Mouse (Mus musculus) forebrain, embryonic 15.5 days (tissue): ENCODE results near the gene Wwox. TPM values are rescaled to one million over a fixed set of nuclear protein-coding genes. Genes with fewer than 3 reads are reported as not detected.

Experiments used
- ATAC-seq: fragments of 200-750 bp; cut with Nextera tagmentation; replicated peaks from 2 replicates; pipeline ENCODE4 v1.8.0; 2017; ENCODE audit warnings: mild to moderate bottlenecking, moderate TSS enrichment, moderate library complexity
- H3K27ac ChIP-seq: fragments of 300-500 bp; sonication (generic); replicated peaks from 2 replicates; pipeline ENCODE4 v1.5.1; 2015; ENCODE audit warnings: mild to moderate bottlenecking, inconsistent platforms
- H3K27me3 ChIP-seq: fragments of 300-500 bp; sonication (generic); 2 replicates; pipeline ENCODE4 v1.6.1; 2015; ENCODE audit warnings: inconsistent platforms
- H3K36me3 ChIP-seq: fragments of 300-500 bp; sonication (generic); 2 replicates; pipeline ENCODE4 v1.6.1; 2015; ENCODE audit warnings: mild to moderate bottlenecking, inconsistent platforms
- H3K4me1 ChIP-seq: fragments of 300-500 bp; sonication (generic); 2 replicates; pipeline ENCODE4 v1.6.1; 2015; ENCODE audit warnings: inconsistent platforms
- H3K4me2 ChIP-seq: fragments of 300-500 bp; sonication (generic); replicated peaks from 2 replicates; pipeline ENCODE4 v1.6.1; 2015; ENCODE audit warnings: mild to moderate bottlenecking, inconsistent platforms
- H3K4me3 ChIP-seq: fragments of 300-500 bp; sonication (generic); 2 replicates; pipeline ENCODE4 v1.5.1; 2015; ENCODE audit warnings: mild to moderate bottlenecking, inconsistent platforms
- H3K9ac ChIP-seq: fragments of 300-500 bp; sonication (generic); replicated peaks from 2 replicates; pipeline ENCODE4 v1.6.1; 2015; ENCODE audit warnings: mild to moderate bottlenecking, inconsistent platforms
- H3K9me3 ChIP-seq: fragments of 300-500 bp; sonication (generic); 2 replicates; pipeline ENCODE4 v1.6.1; 2016; ENCODE audit warnings: inconsistent platforms
- WGBS: fragments of 180-500 bp; shearing (Covaris S2); methylation state at CpG from one replicate; pipeline ENCODE4 v1.1.7; 2015; ENCODE audit warnings: mixed read lengths; 5-methylcytosine and 5-hydroxymethylcytosine counted together
- polyA plus RNA-seq: library from polyadenylated mRNA; unstranded; fragments of >200 nt; fragmentation: Nextera tagmentation; extraction: Ambion mirVana; gene quantifications from 2 replicates; pipeline ENCODE4 v1.2.1, GENCODE M21; 2015

Wwox gene
- polyA plus RNA-seq, 1 experiment from 2014 or later: 10.7 TPM

- no peak overlapping the region for H3K4me2 ChIP-seq
- H3K9me3 ChIP-seq: no peaks in the 10 kb centered on the region
- WGBS: 66% methylated on average over 15 of the region's 15 CpGs
- H3K36me3 ChIP-seq: no peaks in the 10 kb centered on the region
- H3K9ac ChIP-seq: no peak overlapping the region
- no peak overlapping the region for H3K27ac ChIP-seq
- ATAC-seq: no peak
- H3K27me3 ChIP-seq: no peaks in the 10 kb centered on the region
- no peaks in the 10 kb centered on the region for H3K4me1 ChIP-seq
- H3K4me3 ChIP-seq: no peak overlapping the region
Observed at GRCm38 (mm10) chr8:114554966-114555365, 115.5 kb downstream of the Wwox start.

- H3K27ac ChIP-seq: no peak overlapping the region
- H3K36me3 ChIP-seq: no peaks in the 10 kb centered on the region
- no peak overlapping the region for H3K4me2 ChIP-seq
- no peaks in the 10 kb centered on the region for H3K4me1 ChIP-seq
- no peak overlapping the region for H3K4me3 ChIP-seq
- ATAC-seq: no peak
- H3K9me3 ChIP-seq: no peaks in the 10 kb centered on the region
- H3K9ac ChIP-seq: no peak overlapping the region
- WGBS: 71% methylated on average over 6 of the region's 6 CpGs
- H3K27me3 ChIP-seq: no peaks in the 10 kb centered on the region
Observed at GRCm38 (mm10) chr8:114555491-114556202, 116.2 kb downstream of the Wwox start.

- H3K4me3 ChIP-seq: no peak overlapping the region
- no peak for ATAC-seq
- no peaks in the 10 kb centered on the region for H3K27me3 ChIP-seq
- WGBS: 94% methylated on average over 8 of the region's 8 CpGs
- H3K36me3 ChIP-seq: no peaks in the 10 kb centered on the region
- H3K9me3 ChIP-seq: no peaks in the 10 kb centered on the region
- no peaks in the 10 kb centered on the region for H3K4me1 ChIP-seq
- no peak overlapping the region for H3K9ac ChIP-seq
- no peak overlapping the region for H3K27ac ChIP-seq
- no peak overlapping the region for H3K4me2 ChIP-seq
Observed at GRCm38 (mm10) chr8:114561191-114561590, 121.7 kb downstream of the Wwox start.

GRCm38 (mm10) chr8:114562486-114562885 lies 123.0 kb downstream of the Wwox start:
- 77% methylated on average over 13 of the region's 13 CpGs for WGBS
- Histone ChIP-seq H3K9ac (no peak overlapping the region), H3K4me1 (no peaks in the 10 kb centered on the region), H3K9me3 (no peaks in the 10 kb centered on the region), H3K4me2 (no peak overlapping the region), H3K36me3 (no peaks in the 10 kb centered on the region), H3K27me3 (no peaks in the 10 kb centered on the region), H3K4me3 (no peak overlapping the region), H3K27ac (no peak overlapping the region)
- ATAC-seq: no peak

- no peak overlapping the region for H3K9ac ChIP-seq
- WGBS: 90% methylated on average over 7 of the region's 7 CpGs
- ATAC-seq: no peak
- no peaks in the 10 kb centered on the region for H3K4me1 ChIP-seq
- H3K4me2 ChIP-seq: no peak overlapping the region
- no peaks in the 10 kb centered on the region for H3K36me3 ChIP-seq
- no peaks in the 10 kb centered on the region for H3K9me3 ChIP-seq
- no peaks in the 10 kb centered on the region for H3K27me3 ChIP-seq
- no peak overlapping the region for H3K27ac ChIP-seq
- H3K4me3 ChIP-seq: no peak overlapping the region
Observed at GRCm38 (mm10) chr8:114563361-114563760, 123.9 kb downstream of the Wwox start.

GRCm38 (mm10) chr8:114564036-114564435 lies 124.6 kb downstream of the Wwox start:
- Histone ChIP-seq H3K4me2 (no peak overlapping the region), H3K36me3 (no peaks in the 10 kb centered on the region), H3K27ac (no peak overlapping the region), H3K9me3 (no peaks in the 10 kb centered on the region), H3K9ac (no peak overlapping the region), H3K4me1 (no peaks in the 10 kb centered on the region), H3K4me3 (no peak overlapping the region), H3K27me3 (no peaks in the 10 kb centered on the region)
- 46% methylated on average over 6 of the region's 6 CpGs for WGBS
- ATAC-seq: no peak

GRCm38 (mm10) chr8:114568531-114569166 lies 129.2 kb downstream of the Wwox start:
- no peak overlapping the region for H3K4me2 ChIP-seq
- no peak overlapping the region for H3K4me3 ChIP-seq
- ATAC-seq: no peak
- 84% methylated on average over 16 of the region's 16 CpGs for WGBS
- H3K27ac ChIP-seq: no peak overlapping the region
- no peak overlapping the region for H3K9ac ChIP-seq
- no peaks in the 10 kb centered on the region for H3K4me1 ChIP-seq
- no peaks in the 10 kb centered on the region for H3K27me3 ChIP-seq
- no peaks in the 10 kb centered on the region for H3K36me3 ChIP-seq
- H3K9me3 ChIP-seq: no peaks in the 10 kb centered on the region

GRCm38 (mm10) chr8:114573014-114573746 lies 133.7 kb downstream of the Wwox start:
- no peak overlapping the region for H3K9ac ChIP-seq
- H3K27ac ChIP-seq: no peak overlapping the region
- H3K4me3 ChIP-seq: no peak overlapping the region
- H3K4me2 ChIP-seq: no peak overlapping the region
- H3K4me1 ChIP-seq: no peaks in the 10 kb centered on the region
- no peaks in the 10 kb centered on the region for H3K36me3 ChIP-seq
- no peaks in the 10 kb centered on the region for H3K9me3 ChIP-seq
- WGBS: 86% methylated on average over 4 of the region's 4 CpGs
- no peaks in the 10 kb centered on the region for H3K27me3 ChIP-seq
- no peak for ATAC-seq

- H3K4me2 ChIP-seq: no peak overlapping the region
- no peaks in the 10 kb centered on the region for H3K27me3 ChIP-seq
- H3K9me3 ChIP-seq: no peaks in the 10 kb centered on the region
- ATAC-seq: no peak
- H3K27ac ChIP-seq: no peak overlapping the region
- H3K4me3 ChIP-seq: no peak overlapping the region
- H3K4me1 ChIP-seq: no peaks in the 10 kb centered on the region
- no peaks in the 10 kb centered on the region for H3K36me3 ChIP-seq
- no peak overlapping the region for H3K9ac ChIP-seq
- 87% methylated on average over 8 of the region's 8 CpGs for WGBS
Observed at GRCm38 (mm10) chr8:114573747-114574093, 134.3 kb downstream of the Wwox start.

GRCm38 (mm10) chr8:114579292-114579691 lies 139.8 kb downstream of the Wwox start:
- WGBS: 87% methylated on average over 10 of the region's 10 CpGs
- no peak overlapping the region for H3K27ac ChIP-seq
- H3K4me1 ChIP-seq: peaks cover 7% of the 10 kb centered on the region
- ATAC-seq: no peak
- no peak overlapping the region for H3K4me2 ChIP-seq
- no peaks in the 10 kb centered on the region for H3K36me3 ChIP-seq
- no peak overlapping the region for H3K9ac ChIP-seq
- no peak overlapping the region for H3K4me3 ChIP-seq
- H3K27me3 ChIP-seq: no peaks in the 10 kb centered on the region
- no peaks in the 10 kb centered on the region for H3K9me3 ChIP-seq

- no peaks in the 10 kb centered on the region for H3K36me3 ChIP-seq
- H3K4me3 ChIP-seq: no peak overlapping the region
- no peak overlapping the region for H3K27ac ChIP-seq
- H3K9ac ChIP-seq: no peak overlapping the region
- no peak for ATAC-seq
- WGBS: 58% methylated on average over 1 of the region's 1 CpGs
- H3K4me2 ChIP-seq: no peak overlapping the region
- H3K4me1 ChIP-seq: peaks cover 7% of the 10 kb centered on the region
- no peaks in the 10 kb centered on the region for H3K27me3 ChIP-seq
- no peaks in the 10 kb centered on the region for H3K9me3 ChIP-seq
Observed at GRCm38 (mm10) chr8:114580684-114581083, 141.2 kb downstream of the Wwox start.

GRCm38 (mm10) chr8:114590336-114590867 lies 150.9 kb downstream of the Wwox start:
- Histone ChIP-seq H3K9ac (no peak overlapping the region), H3K9me3 (no peaks in the 10 kb centered on the region), H3K4me1 (peaks cover 37% of the 10 kb centered on the region), H3K4me2 (no peak overlapping the region), H3K27me3 (no peaks in the 10 kb centered on the region), H3K36me3 (no peaks in the 10 kb centered on the region), H3K4me3 (no peak overlapping the region), H3K27ac (0 out of 2 replicates have a peak overlapping the region, but pooled peaks have one; percentile 51)
- 41% methylated on average over 12 of the region's 12 CpGs for WGBS
- no peak for ATAC-seq
